Mouse (Mus musculus) ovary, postnatal 36 days (tissue): ENCODE results near the gene Rps21.
A peak's percentile ranks its signal among the peaks of the same experiment; 100 is the strongest.

Experiments
- DNase-seq: peaks from one replicate; pipeline ENCODE4 v3.0.0; 2022; ENCODE audit warnings: low spot score, mixed read lengths

Rps21 gene

GRCm38 (mm10) chr2:180229129-180229528 lies 28.0 kb upstream of the Rps21 start:
- no peak for DNase-seq

GRCm38 (mm10) chr2:180230482-180230881 lies 26.7 kb upstream of the Rps21 start:
- DNase-seq: no peak

GRCm38 (mm10) chr2:180233101-180233904 lies 23.9 kb upstream of the Rps21 start:
- DNase-seq: no peak

GRCm38 (mm10) chr2:180234353-180234752 lies 22.8 kb upstream of the Rps21 start:
- no peak for DNase-seq

- no peak for DNase-seq
Measured at GRCm38 (mm10) chr2:180234980-180235379, 22.2 kb upstream of the Rps21 start.

- no peak for DNase-seq
Measured at GRCm38 (mm10) chr2:180235788-180236187, 21.4 kb upstream of the Rps21 start.

GRCm38 (mm10) chr2:180236500-180236899 lies 20.7 kb upstream of the Rps21 start:
- DNase-seq: no peak

GRCm38 (mm10) chr2:180236930-180237329 lies 20.2 kb upstream of the Rps21 start:
- no peak for DNase-seq

GRCm38 (mm10) chr2:180237601-180238345 lies 19.4 kb upstream of the Rps21 start:
- no peak for DNase-seq

GRCm38 (mm10) chr2:180238591-180238990 lies 18.6 kb upstream of the Rps21 start:
- no peak for DNase-seq

- DNase-seq: no peak
Measured at GRCm38 (mm10) chr2:180243108-180243507, 14.1 kb upstream of the Rps21 start.

GRCm38 (mm10) chr2:180247916-180248315 lies 9.3 kb upstream of the Rps21 start:
- no peak for DNase-seq

- DNase-seq: no peak
Measured at GRCm38 (mm10) chr2:180248947-180249660, 8.1 kb upstream of the Rps21 start.

GRCm38 (mm10) chr2:180250930-180251611 lies 6.1 kb upstream of the Rps21 start:
- peak; percentile 65 for DNase-seq

GRCm38 (mm10) chr2:180251838-180252237 lies 5.3 kb upstream of the Rps21 start:
- no peak for DNase-seq

GRCm38 (mm10) chr2:180254436-180255209 lies 2.6 kb upstream of the Rps21 start:
- DNase-seq: no peak

- no peak for DNase-seq
Measured at GRCm38 (mm10) chr2:180255701-180256100, 1.5 kb upstream of the Rps21 start.

GRCm38 (mm10) chr2:180256296-180257000 lies 729 bp upstream of the Rps21 start:
- DNase-seq: no peak

- no peak for DNase-seq
Measured at GRCm38 (mm10) chr2:180257963-180258865, 1.0 kb downstream of the Rps21 start.
